Mouse (Mus musculus): ENCODE measurements at regions not wholly inside any gene's neighbourhood (a gene's known extent, or its start where the extent isn't known, plus 50 kb on each side); places are given as distances from the start of the nearest gene placed in this dataset.

DNA sequence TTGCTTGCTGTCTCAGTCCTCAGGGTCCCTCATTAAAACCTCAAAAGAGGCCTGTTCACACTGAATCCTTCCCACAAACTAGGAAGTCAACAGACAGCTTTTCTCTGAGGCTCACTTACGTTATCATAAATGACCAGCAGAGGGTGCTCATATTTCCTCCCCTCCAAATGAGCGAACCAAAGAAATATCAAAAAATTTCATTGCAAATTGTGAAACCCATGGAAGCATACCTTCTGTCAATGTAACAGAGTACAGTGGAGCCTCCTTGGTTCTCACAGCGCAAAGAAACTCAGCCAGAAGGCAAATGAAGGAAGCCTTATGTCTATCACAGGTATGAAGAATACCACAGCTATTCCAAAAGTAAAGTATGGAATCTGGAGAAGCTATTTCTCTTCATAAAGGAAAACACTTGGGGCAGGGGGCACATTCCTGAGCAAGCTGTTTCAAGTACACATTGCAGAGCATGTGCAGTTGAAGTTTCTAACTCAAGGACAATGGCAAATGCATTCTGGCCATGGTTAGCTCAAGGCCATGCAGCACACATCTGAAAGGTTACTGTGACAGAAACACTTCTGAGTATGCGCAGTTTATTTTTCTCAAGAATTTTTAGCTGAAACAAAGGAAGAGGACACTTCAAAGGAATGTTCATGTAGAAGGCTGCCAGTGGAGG, 72.2 kb upstream of the Gm6993 start:
- TF ChIP-seq POLR2A (IDR thresholded peaks at IDR 0.05; ENCODE audit: extremely low read depth, insufficient read depth, low read length), result no peak
- TF ChIP-seq CTCF (IDR thresholded peaks at IDR 0.05; ENCODE audit: low read depth, low read length), result 0 out of 2 replicates have a peak, but pooled peaks have one; percentile 2

Measured in liver, adult 2 months (tissue).